Mouse (Mus musculus) intestine, embryonic 14.5 days (tissue): ENCODE measurements around the gene Npm3. TPM values are rescaled to one million over a fixed set of nuclear protein-coding genes. Genes with fewer than 3 reads are reported as not detected.

Experiments used
- ATAC-seq: fragments of 200-750 bp; cut with Nextera tagmentation; replicated peaks from 2 replicates; pipeline ENCODE4 v1.8.0; 2017; ENCODE audit warnings: low read depth, moderate number of reproducible peaks, moderate TSS enrichment, moderate library complexity; ENCODE audit not compliant: low FRiP score, low TSS enrichment
- DNase-seq: peaks from one replicate; pipeline ENCODE4 v3.0.0-alpha.2; 2018; ENCODE audit warnings: low spot score
- H3K27ac ChIP-seq: fragments of 300-500 bp; sonication (generic); 2 replicates; pipeline ENCODE4 v1.5.1; 2014; ENCODE audit warnings: low read depth, mild to moderate bottlenecking, control low read depth
- H3K27me3 ChIP-seq: fragments of 300-500 bp; sonication (generic); replicated peaks from 2 replicates; pipeline ENCODE4 v1.6.1; 2014; ENCODE audit warnings: low read length, control low read depth; ENCODE audit not compliant: control insufficient read depth, insufficient read depth
- H3K36me3 ChIP-seq: fragments of 300-500 bp; sonication (generic); 2 replicates; pipeline ENCODE4 v1.6.1; 2014; ENCODE audit warnings: low read length, control low read depth; ENCODE audit not compliant: control insufficient read depth, insufficient read depth
- H3K4me1 ChIP-seq: fragments of 300-500 bp; sonication (generic); replicated peaks from 2 replicates; pipeline ENCODE4 v1.6.1; 2014; ENCODE audit warnings: low read length, control low read depth, mixed read lengths; ENCODE audit not compliant: control insufficient read depth, insufficient read depth
- H3K4me2 ChIP-seq: fragments of 300-500 bp; sonication (generic); 2 replicates; pipeline ENCODE4 v1.6.1; 2014; ENCODE audit warnings: low read length
- H3K4me3 ChIP-seq: fragments of 300-500 bp; sonication (generic); 2 replicates; pipeline ENCODE4 v1.5.1; 2014; ENCODE audit warnings: low read depth, low read length, control low read depth, mixed read lengths
- H3K9ac ChIP-seq: fragments of 300-500 bp; sonication (generic); 2 replicates; pipeline ENCODE4 v1.6.1; 2014; ENCODE audit warnings: mild to moderate bottlenecking, low read length
- H3K9me3 ChIP-seq: fragments of 300-500 bp; sonication (generic); 2 replicates; pipeline ENCODE4 v1.6.1; 2016; ENCODE audit warnings: low read length, control low read depth; ENCODE audit not compliant: control insufficient read depth
- WGBS: fragments of 180-500 bp; shearing (Covaris S2); extraction: QIAGEN DNeasy Blood & Tissue Kit; methylation state at CpG from one replicate; pipeline ENCODE4 v1.1.7; 2014; 5-methylcytosine and 5-hydroxymethylcytosine counted together
- polyA plus RNA-seq: library from polyadenylated mRNA; unstranded; fragments of >200 nt; fragmentation: Nextera tagmentation; extraction: Ambion mirVana; gene quantifications from 2 replicates; pipeline ENCODE4 v1.2.1, GENCODE M21; 2014

Gene Npm3
- polyA plus RNA-seq, 1 experiment from 2014 or later, result 16.3 TPM

DNA sequence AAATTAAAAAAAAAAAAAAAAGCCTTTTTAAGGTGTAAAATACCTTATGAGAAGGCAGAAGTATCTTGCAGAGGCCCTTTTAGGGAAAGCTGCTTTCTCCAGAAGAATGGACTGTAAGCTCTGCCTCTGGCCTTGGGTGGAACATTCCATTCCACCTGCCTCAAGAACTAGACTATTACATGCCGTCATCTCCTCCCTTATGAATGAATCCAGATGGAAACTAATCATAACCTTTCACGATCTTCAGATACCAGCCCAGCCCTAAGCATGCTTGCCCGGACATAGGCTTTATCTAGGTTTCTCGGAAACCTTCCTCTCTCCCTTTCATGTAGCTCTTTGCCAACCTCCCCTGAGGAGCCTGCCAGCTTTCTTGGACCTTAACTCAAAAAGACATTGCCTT, 38.9 kb upstream of the Npm3 start:
- 76% methylated on average over 4 of the region's 4 CpGs for WGBS
- Histone ChIP-seq H3K4me2 (no peak overlapping the region), H3K9me3 (no peaks in the 10 kb centered on the region), H3K4me3 (no peak overlapping the region), H3K36me3 (no peaks in the 10 kb centered on the region), H3K9ac (no peak overlapping the region), H3K27me3 (no peaks in the 10 kb centered on the region), H3K27ac (no peak overlapping the region), H3K4me1 (0 out of 2 replicates have a peak, but pooled peaks cover 3% of the 10 kb centered on the region)
- ATAC-seq (no peak), DNase-seq (no peak)

DNA sequence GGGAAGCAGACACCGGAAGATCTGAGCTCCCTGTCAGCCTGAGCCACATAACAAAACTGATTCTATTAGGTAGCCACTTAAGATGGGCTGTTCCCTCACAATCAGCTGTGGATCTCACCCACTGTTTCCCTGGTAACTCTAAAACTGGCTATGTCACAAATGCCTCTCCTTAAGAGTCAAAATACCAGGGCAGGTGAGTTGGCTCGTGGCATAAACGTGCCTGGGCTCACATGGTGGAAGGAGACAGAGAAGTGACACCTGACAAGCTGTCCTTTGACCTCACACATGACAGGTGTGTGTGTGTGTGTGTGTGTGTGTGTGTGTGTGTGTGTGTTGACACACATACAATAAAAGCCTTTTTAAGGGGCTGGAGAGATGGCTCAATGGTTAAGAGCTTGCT, 38.1 kb upstream of the Npm3 start:
- 0 out of 2 replicates have a peak, but pooled peaks cover 3% of the 10 kb centered on the region for H3K4me1 ChIP-seq
- ATAC-seq (no peak), DNase-seq (no peak)
- H3K27ac ChIP-seq, result no peak overlapping the region
- H3K9me3 ChIP-seq, result no peaks in the 10 kb centered on the region
- H3K4me3 ChIP-seq, result no peak overlapping the region
- no peak overlapping the region for H3K9ac ChIP-seq
- H3K27me3 ChIP-seq, result no peaks in the 10 kb centered on the region
- 80% methylated on average over 3 of the region's 3 CpGs for WGBS
- H3K36me3 ChIP-seq, result no peaks in the 10 kb centered on the region
- no peak overlapping the region for H3K4me2 ChIP-seq

DNA sequence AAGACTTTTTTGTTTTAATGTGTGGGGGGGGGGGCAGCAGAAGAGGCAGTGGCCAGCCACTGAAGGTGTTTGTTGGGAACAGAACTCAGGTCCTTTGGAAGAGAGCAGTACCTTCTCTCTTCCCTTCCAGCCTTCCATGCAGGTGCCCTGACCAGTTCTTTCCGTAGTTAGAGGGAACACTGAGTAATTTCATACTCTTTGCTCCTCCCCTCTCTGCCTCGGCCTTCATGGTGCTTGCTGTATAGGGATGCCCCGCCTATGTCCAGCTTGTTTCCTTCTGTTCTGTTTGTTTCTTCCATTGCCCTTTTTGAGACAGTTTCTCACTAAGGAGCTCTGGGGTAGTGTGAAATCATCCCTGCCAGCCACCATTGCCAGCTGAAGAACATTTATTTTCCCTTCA, 36.1 kb upstream of the Npm3 start:
- WGBS, result 40% methylated on average over 3 of the region's 3 CpGs
- no peak for DNase-seq

DNA sequence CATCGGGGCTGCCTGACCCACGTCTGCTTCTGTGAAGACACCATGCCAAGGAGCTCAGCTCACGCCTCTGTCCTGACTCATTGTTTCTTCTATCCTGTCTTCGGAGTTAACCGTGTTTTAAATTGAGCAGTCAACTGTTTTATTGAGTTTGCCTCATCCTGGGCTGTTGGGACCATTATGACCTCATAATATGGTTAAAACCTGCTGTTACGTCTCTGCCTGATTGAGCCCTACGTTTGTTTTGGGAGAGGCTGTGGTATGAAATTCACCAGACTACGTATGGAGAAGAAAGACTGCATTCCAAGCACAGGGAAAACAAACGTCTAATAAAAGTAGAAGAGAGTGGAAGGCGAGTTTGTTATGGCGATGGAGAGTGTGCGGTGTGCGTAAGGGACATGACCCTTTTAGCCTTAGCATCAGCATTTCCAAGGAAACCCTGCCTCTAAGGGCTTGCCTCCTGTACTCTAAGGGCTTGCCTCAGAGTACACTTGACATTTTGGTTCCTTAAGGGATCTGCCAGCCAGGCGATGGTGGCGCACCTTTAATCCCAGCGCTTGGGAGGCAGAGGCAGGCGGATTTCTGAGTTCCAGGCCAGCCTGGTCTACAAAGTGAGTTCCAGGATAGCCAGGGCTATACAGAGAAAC, 34.7 kb upstream of the Npm3 start:
- no peak; the same call in 1 of the 2 replicates for ATAC-seq

More for the DNA sequence above, 36.1 kb upstream of the Npm3 start:
- Histone ChIP-seq H3K27me3 (no peaks in the 10 kb centered on the region), H3K36me3 (peaks cover 8% of the 10 kb centered on the region; the same call in 1 of the 2 replicates), H3K9ac (no peak overlapping the region), H3K9me3 (no peaks in the 10 kb centered on the region), H3K4me2 (no peak overlapping the region), H3K27ac (no peak overlapping the region), H3K4me3 (no peak overlapping the region), H3K4me1 (peaks cover 20% of the 10 kb centered on the region)
- ATAC-seq, result no peak

DNA sequence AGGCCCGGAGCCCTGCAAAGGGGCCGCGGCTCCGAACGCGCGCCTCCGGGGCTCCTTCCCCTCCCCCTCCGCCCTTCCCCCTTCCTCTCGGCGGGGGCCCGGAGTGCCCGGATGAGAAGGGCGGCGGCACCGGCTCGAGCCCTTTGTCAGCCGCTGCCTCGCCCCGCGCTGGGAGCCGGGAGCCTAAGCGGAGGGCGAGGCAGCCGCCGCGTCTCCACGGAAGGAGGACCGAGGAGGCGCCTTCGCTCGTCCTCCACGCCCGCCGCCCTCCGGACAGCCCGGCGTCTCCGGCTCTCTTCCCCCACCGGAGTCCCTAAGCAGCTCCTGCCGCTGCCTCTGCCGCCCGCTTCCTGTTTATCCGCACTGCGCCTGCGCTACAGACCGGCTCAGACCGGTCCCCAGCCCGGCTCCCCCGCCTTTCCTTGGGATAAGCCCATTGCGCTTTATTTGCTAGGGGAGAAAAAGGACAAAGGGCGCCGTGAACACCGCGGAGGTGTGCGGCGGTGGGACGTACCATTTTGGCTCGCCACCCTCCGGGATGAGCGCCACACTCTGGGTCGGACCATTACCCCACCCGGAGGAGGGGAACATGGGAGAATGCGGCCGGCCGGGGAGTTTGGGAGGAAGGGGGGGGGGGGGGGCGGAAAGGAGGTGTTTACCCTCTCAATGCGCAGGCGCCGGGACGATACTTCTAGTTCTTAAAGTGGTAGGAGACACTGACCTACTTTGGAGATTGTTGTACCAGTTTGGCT, 34.0 kb upstream of the Npm3 start, which contains the start of gene Mgea5:
TSS of gene Mgea5 (minus strand) at position 657 of the 752 bp plus-strand sequence.
- Histone ChIP-seq H3K4me1 (peaks cover 23% of the 10 kb centered on the region), H3K9me3 (no peaks in the 10 kb centered on the region), H3K9ac (peak within 1 kb of the TSS; percentile 97), H3K4me2 (peak within 1 kb of the TSS; percentile 84), H3K27me3 (no peaks in the 10 kb centered on the region), H3K36me3 (peaks cover 20% of the 10 kb centered on the region), H3K4me3 (peak within 1 kb of the TSS; percentile 91), H3K27ac (peak within 1 kb of the TSS; percentile 95)
- DNase-seq (peak; percentile 97), ATAC-seq (peak; percentile 97)
- under 1% methylated on average over 59 of the region's 71 CpGs for WGBS

More for the DNA sequence above, 34.7 kb upstream of the Npm3 start:
- peak overlapping the region; percentile 68 for H3K27ac ChIP-seq
- peaks cover 13% of the 10 kb centered on the region; the same call in 1 of the 2 replicates for H3K36me3 ChIP-seq
- 28% methylated on average over 17 of the region's 17 CpGs for WGBS
- H3K27me3 ChIP-seq, result no peaks in the 10 kb centered on the region
- peak overlapping the region; percentile 44 for H3K9ac ChIP-seq
- peaks cover 23% of the 10 kb centered on the region for H3K4me1 ChIP-seq
- H3K9me3 ChIP-seq, result no peaks in the 10 kb centered on the region
- peak overlapping the region; percentile 91 for H3K4me3 ChIP-seq
- H3K4me2 ChIP-seq, result peak overlapping the region; percentile 53
- DNase-seq, result no peak

DNA sequence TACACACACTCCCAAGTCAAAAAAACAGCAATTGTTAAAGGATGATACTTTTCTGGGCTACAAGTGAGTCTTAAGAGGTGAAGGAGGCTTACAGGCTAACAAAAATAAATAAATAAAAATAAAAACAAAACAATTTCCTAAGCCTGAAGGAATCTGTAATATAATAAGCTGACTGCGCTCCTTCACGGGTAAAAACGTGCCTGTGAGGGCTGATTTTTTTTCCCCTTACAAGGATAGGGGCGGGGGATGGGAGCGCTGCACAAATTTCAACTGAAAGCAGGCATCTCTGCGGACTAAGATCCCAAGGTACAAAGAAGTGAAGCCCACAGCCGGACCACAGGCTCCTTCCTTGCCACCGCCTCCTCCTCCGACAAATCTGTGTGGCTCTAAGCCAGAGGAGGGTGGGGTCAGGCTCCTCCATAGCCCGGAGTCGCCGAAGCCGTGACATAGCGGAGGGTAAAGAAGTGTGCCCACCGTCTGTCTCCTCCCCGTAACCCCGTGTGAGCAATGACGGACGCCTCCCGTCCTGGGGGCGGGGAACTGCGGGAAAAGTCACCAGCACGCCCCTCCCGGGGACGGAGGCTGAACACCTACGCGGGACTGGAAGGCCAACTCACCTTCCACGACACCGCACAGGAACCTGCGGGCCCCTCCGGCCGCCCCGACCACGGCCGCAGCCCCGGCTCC, 33.1 kb upstream of the Npm3 start:
- Histone ChIP-seq H3K4me2 (peak overlapping the region; percentile 84), H3K4me1 (peaks cover 23% of the 10 kb centered on the region), H3K36me3 (peaks cover 29% of the 10 kb centered on the region), H3K27ac (peak overlapping the region; percentile 95), H3K9me3 (no peaks in the 10 kb centered on the region), H3K27me3 (no peaks in the 10 kb centered on the region), H3K9ac (peak overlapping the region; percentile 97), H3K4me3 (peak overlapping the region; percentile 91)
- ATAC-seq, result peak; percentile 47
- DNase-seq, result peak; percentile 87
- WGBS, result under 1% methylated on average over 32 of the region's 36 CpGs

DNA sequence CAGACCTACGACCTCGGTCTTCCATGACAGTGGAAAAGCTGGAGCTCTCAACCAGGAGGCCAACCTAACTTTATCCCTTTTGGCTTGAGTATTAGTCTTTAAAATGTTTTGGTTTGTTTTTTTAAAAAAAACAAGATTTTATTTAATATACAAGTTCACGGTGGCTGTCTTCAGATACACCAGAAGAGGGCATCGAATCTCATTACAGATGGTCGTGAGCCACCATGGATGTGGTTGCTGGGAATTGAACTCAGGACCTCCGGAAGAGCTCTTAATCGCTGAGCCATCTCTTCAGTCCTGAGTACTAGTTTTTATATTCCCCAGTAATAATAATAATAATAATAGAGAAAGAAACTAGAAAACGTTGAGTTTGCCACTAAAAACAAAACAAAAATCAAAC, 32.3 kb upstream of the Npm3 start:
- no peak overlapping the region; the same call in 1 of the 2 replicates for H3K9ac ChIP-seq
- H3K27me3 ChIP-seq, result no peaks in the 10 kb centered on the region
- H3K4me1 ChIP-seq, result peaks cover 23% of the 10 kb centered on the region
- DNase-seq (no peak), ATAC-seq (no peak)
- WGBS, result 63% methylated on average over 8 of the region's 8 CpGs
- peak overlapping the region; percentile 91 for H3K4me3 ChIP-seq
- no peaks in the 10 kb centered on the region for H3K9me3 ChIP-seq
- no peak overlapping the region for H3K27ac ChIP-seq
- H3K36me3 ChIP-seq, result peaks cover 37% of the 10 kb centered on the region
- peak overlapping the region; percentile 84 for H3K4me2 ChIP-seq

DNA sequence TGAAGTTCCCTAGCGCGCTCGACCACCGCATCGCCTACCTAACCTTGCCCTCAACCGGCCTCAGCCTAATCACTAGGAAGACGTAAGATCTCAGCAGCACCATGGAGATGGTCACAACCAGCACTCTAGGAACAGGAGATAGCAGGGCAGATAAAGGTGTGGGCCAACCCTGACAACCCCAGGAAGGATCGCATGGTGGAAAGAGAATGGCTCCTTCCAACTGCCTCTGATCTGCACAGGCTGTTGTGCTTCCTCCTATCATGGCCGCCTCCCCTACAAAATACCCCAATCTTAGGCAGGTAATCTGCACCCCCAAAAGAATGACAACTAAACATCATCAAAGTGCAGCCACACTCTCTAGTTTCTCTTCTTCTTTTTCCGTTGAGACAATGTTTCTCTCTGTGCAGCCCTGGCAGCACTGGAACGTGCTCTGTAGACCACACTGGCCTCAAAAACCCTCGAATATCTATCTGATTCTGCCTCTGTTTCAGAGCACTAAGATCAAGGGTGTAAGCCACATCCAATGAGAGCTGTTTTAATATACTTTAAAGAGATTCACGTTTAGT, 31.0 kb upstream of the Npm3 start:
- Histone ChIP-seq H3K4me1 (peaks cover 23% of the 10 kb centered on the region), H3K36me3 (peaks cover 50% of the 10 kb centered on the region)

More for the DNA sequence above, 31.0 kb upstream of the Npm3 start:
- H3K9me3 ChIP-seq, result no peaks in the 10 kb centered on the region
- no peak overlapping the region for H3K27ac ChIP-seq
- no peak overlapping the region for H3K4me3 ChIP-seq
- ATAC-seq (no peak), DNase-seq (no peak)
- WGBS, result 80% methylated on average over 13 of the region's 13 CpGs
- H3K4me2 ChIP-seq, result 0 out of 2 replicates have a peak overlapping the region, but pooled peaks have one; percentile 4
- H3K9ac ChIP-seq, result no peak overlapping the region
- H3K27me3 ChIP-seq, result no peaks in the 10 kb centered on the region
